15 mouse cellular contexts compared by ENCODE assay signal in the genomic region with DNA sequence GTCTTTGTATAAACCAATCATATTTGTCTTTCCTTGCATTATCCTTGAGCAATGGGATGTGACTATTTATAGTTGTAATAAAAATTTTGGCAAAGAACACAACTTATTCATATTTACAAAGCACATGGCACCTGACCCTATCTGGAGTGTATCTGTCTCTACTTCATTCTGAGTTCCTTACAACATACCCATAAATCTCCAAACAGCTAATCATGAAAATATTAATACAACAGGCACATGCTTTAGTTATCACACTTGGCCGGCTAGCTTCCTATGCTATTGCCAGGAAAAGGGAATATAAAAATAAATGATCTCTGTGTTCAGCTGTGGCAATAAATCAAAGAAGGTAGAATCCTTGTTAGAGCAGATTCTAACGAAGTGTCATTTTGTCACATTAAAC.
"Had no signal": no experiment of that assay in that cellular context is flagged by ENCODE, and none has a peak within 500 bp of the region (broad histone marks: within the 10 kb centered on the region; RNA-seq: fewer than 3 reads in every experiment).

No protein-coding gene starts in this region.

- H3K4me3 ChIP-seq: liver, embryonic 15.5 days; midbrain, embryonic 12.5 days; neural tube, embryonic 13.5 days had no signal

- H3K27ac ChIP-seq: hindbrain, postnatal 0 days; liver, embryonic 15.5 days; midbrain, embryonic 12.5 days; neural tube, embryonic 13.5 days had no signal

- H3K4me1 ChIP-seq: liver, embryonic 15.5 days; midbrain, embryonic 12.5 days; neural tube, embryonic 13.5 days had no signal

- H3K27me3 ChIP-seq: liver, embryonic 15.5 days; midbrain, embryonic 12.5 days; neural tube, embryonic 13.5 days had no signal

- H3K36me3 ChIP-seq: liver, embryonic 15.5 days; midbrain, embryonic 12.5 days; neural tube, embryonic 13.5 days had no signal

- ATAC-seq: hindbrain, postnatal 0 days; midbrain, embryonic 16.5 days had no signal

- H3K4me2 ChIP-seq: liver, embryonic 11.5 days; liver, embryonic 15.5 days; midbrain, embryonic 12.5 days; neural tube, embryonic 13.5 days had no signal

- H3K9ac ChIP-seq: liver, embryonic 15.5 days; midbrain, embryonic 12.5 days; neural tube, embryonic 13.5 days had no signal

- H3K9me3 ChIP-seq: liver, embryonic 15.5 days; midbrain, embryonic 12.5 days; neural tube, embryonic 13.5 days had no signal

- DNase-seq: kidney, adult 11 months; kidney, adult 9 months; kidney, postnatal 10 days; left cerebral cortex, postnatal 4 days; retina, postnatal 1 day; right cerebral cortex, postnatal 4 days; spleen, adult 18-20 months; thymus, adult 18-20 months; thymus, postnatal 25 days had no signal
